Mouse (Mus musculus) heart, adult 2 months (tissue): ENCODE data around the gene Ifna16. TPM values are rescaled to one million over a fixed set of nuclear protein-coding genes. Genes with fewer than 3 reads are reported as not detected.

Experiments
- DNase-seq, 2 experiments: peaks; one replicate each; pipeline ENCODE4 v3.0.0; 2021
- H3K27ac ChIP-seq: fragments of 200-600 bp; 2 replicates; pipeline ENCODE4 v1.8.1; 2022
- H3K27me3 ChIP-seq: fragments of 200-500 bp; 2 replicates; pipeline ENCODE4 v1.6.1; 2012; ENCODE audit warnings: mild to moderate bottlenecking, low read length, inconsistent platforms, mixed read lengths; ENCODE audit not compliant: control insufficient read depth, insufficient read depth
- H3K36me3 ChIP-seq: fragments of 200-500 bp; 2 replicates; pipeline ENCODE4 v1.6.1; 2012; ENCODE audit warnings: low read length, inconsistent platforms; ENCODE audit not compliant: control insufficient read depth, insufficient read depth
- H3K4me1 ChIP-seq: fragments of 200-500 bp; 2 replicates; pipeline ENCODE4 v1.6.1; 2011; ENCODE audit warnings: low read length; ENCODE audit not compliant: control insufficient read depth, insufficient read depth
- H3K4me3 ChIP-seq: fragments of 200-600 bp; 2 replicates; pipeline ENCODE4 v1.8.1; 2022
- H3K79me2 ChIP-seq: fragments of 200-500 bp; replicated peaks from 2 replicates; pipeline ENCODE4 v1.6.1; 2012; ENCODE audit warnings: mild to moderate bottlenecking, inconsistent platforms, low read length, moderate library complexity, mixed read lengths; ENCODE audit not compliant: control insufficient read depth, insufficient read depth
- H3K9ac ChIP-seq: fragments of 200-500 bp; 2 replicates; pipeline ENCODE4 v1.6.1; 2012; ENCODE audit warnings: low read depth, mild to moderate bottlenecking, control low read depth, inconsistent platforms, low read length, mixed read lengths
- CTCF ChIP-seq: fragments of 200-600 bp; IDR thresholded peaks from 2 replicates; pipeline ENCODE4 v1.8.1; 2022; ENCODE audit warnings: antibody characterized with exemption, mild to moderate bottlenecking, moderate library complexity
- EP300 ChIP-seq: fragments of 200-500 bp; IDR thresholded peaks from 2 replicates; pipeline ENCODE4 v1.6.1; 2011; ENCODE audit warnings: low read depth, low read length, control low read depth; ENCODE audit not compliant: insufficient read depth
- POLR2A ChIP-seq: fragments of 200-500 bp; IDR thresholded peaks from 2 replicates; pipeline ENCODE4 v1.6.1; 2011; ENCODE audit warnings: mild to moderate bottlenecking, low read depth, low read length, control low read depth; ENCODE audit not compliant: insufficient read depth
- WGBS: fragments of 180-500 bp; shearing (Covaris S2); methylation state at CpG from one replicate; pipeline ENCODE4 v1.1.7; 2018; 5-methylcytosine and 5-hydroxymethylcytosine counted together
- intact Hi-C: fragments of 180-260 bp; cut with DNase I; formaldehyde crosslinking; loops from one replicate; pipeline ENCODE4 v1.15.1; 2025
- polyA plus RNA-seq: library from polyadenylated mRNA; depleted of rRNA; stranded (reverse); fragments of >200 nt; gene quantifications from 2 replicates; pipeline ENCODE4 v1.2.3, GENCODE M21; 2012; rRNA removed
- total RNA-seq, 2 experiments: library from RNA; stranded (reverse); gene quantifications; 2 replicates each; pipeline ENCODE4 v1.2.3; 2021

Gene Ifna16
- total and polyA plus RNA-seq, 3 experiments, result not detected

- TF ChIP-seq POLR2A, result no peak
- TF ChIP-seq CTCF, result no peak
- TF ChIP-seq EP300, result no peak
- intact Hi-C loops, result loop anchor here (2.0 kb wide), 1 partner anchor 90 kb away; no protein-coding TSS in a partner anchor
- no peak overlapping the region for H3K27ac ChIP-seq
- H3K27me3 ChIP-seq, result no peaks in the 10 kb centered on the region
- no peak for DNase-seq
- no peaks in the 10 kb centered on the region for H3K36me3 ChIP-seq
- H3K4me1 ChIP-seq, result no peaks in the 10 kb centered on the region
- peak overlapping the region; percentile 72 for H3K9ac ChIP-seq
- H3K79me2 ChIP-seq, result no peaks in the 10 kb centered on the region
- peak overlapping the region; percentile 57 for H3K4me3 ChIP-seq
- 20% methylated on average over 8 of the region's 8 CpGs for WGBS
Measured at GRCm38 (mm10) chr4:88640704-88641076, 36.0 kb downstream of the Ifna16 start.

GRCm38 (mm10) chr4:88634311-88634710 lies 42.4 kb downstream of the Ifna16 start, which contains the start of gene C87499:
C87499 (minus strand) TSS chr4:88634411.
- TF ChIP-seq CTCF (no peak), POLR2A (no peak), EP300 (no peak)
- no peaks in the 10 kb centered on the region for H3K27me3 ChIP-seq
- WGBS, result 83% methylated on average over 4 of the region's 4 CpGs
- H3K4me1 ChIP-seq, result no peaks in the 10 kb centered on the region
- no peak within 1 kb of the TSS for H3K4me3 ChIP-seq
- DNase-seq, result no peak
- no peaks in the 10 kb centered on the region for H3K79me2 ChIP-seq
- intact Hi-C loops, result no loop called here
- H3K27ac ChIP-seq, result no peak within 1 kb of the TSS
- no peaks in the 10 kb centered on the region for H3K36me3 ChIP-seq
- H3K9ac ChIP-seq, result no peak within 1 kb of the TSS

Other genes starting within 250 kb of the Ifna16 start
Only the 30 nearest of the 33 such genes appear.
- gene Ifnb1, start 154.2 kb downstream of the Ifna16 start, total RNA-seq, result not detected
- gene Ifnb1, start 154.2 kb downstream of the Ifna16 start, polyA plus RNA-seq, result not detected in 2 replicates
- not detected for gene Ifna15, start 118.7 kb downstream of the Ifna16 start, total RNA-seq
- gene Ifna15, start 118.7 kb downstream of the Ifna16 start, polyA plus RNA-seq, result not detected in 2 replicates
- not detected for gene Ifna14, start 105.1 kb downstream of the Ifna16 start, total RNA-seq
- gene Ifna14, start 105.1 kb downstream of the Ifna16 start, polyA plus RNA-seq, result not detected in 2 replicates
- not detected for gene Ifna9, start 84.5 kb downstream of the Ifna16 start, total RNA-seq
- not detected in 2 replicates for gene Ifna9, start 84.5 kb downstream of the Ifna16 start, polyA plus RNA-seq
- not detected for gene Ifna12, start 73.5 kb downstream of the Ifna16 start, total RNA-seq
- gene Ifna12, start 73.5 kb downstream of the Ifna16 start, polyA plus RNA-seq, result not detected in 2 replicates
- gene C87499, start 42.5 kb downstream of the Ifna16 start, total RNA-seq, result not detected
- gene C87499, start 42.5 kb downstream of the Ifna16 start, polyA plus RNA-seq, result not detected in 2 replicates
- not detected for gene Ifna13, start 32.5 kb downstream of the Ifna16 start, total RNA-seq
- not detected in 2 replicates for gene Ifna13, start 32.5 kb downstream of the Ifna16 start, polyA plus RNA-seq
- gene Ifna2, start 7.0 kb upstream of the Ifna16 start, total RNA-seq, result not detected
- not detected in 2 replicates for gene Ifna2, start 7.0 kb upstream of the Ifna16 start, polyA plus RNA-seq
- gene Ifnab, start 14.4 kb upstream of the Ifna16 start, total RNA-seq, result not detected
- not detected in 2 replicates for gene Ifnab, start 14.4 kb upstream of the Ifna16 start, polyA plus RNA-seq
- gene Gm26566, start 44.9 kb upstream of the Ifna16 start, total RNA-seq, result under 1 TPM in 1 of 2 experiments, not detected in 1; 0.36 TPM
- 0.20 TPM in 1 of 2 replicates, not detected in the other for gene Gm26566, start 44.9 kb upstream of the Ifna16 start, polyA plus RNA-seq
- gene Klhl9, start 45.5 kb upstream of the Ifna16 start, total RNA-seq, result 10 to 100 TPM; 71.0 to 71.1 TPM
- gene Klhl9, start 45.5 kb upstream of the Ifna16 start, polyA plus RNA-seq, result 11.8 and 26.1 TPM in 2 replicates
- gene Gm13271, start 77.9 kb upstream of the Ifna16 start, total RNA-seq, result not detected
- gene Gm13271, start 77.9 kb upstream of the Ifna16 start, polyA plus RNA-seq, result not detected in 2 replicates
- gene Gm13283, start 83.2 kb upstream of the Ifna16 start, total RNA-seq, result not detected
- not detected in 2 replicates for gene Gm13283, start 83.2 kb upstream of the Ifna16 start, polyA plus RNA-seq
- gene Gm13290, start 96.9 kb upstream of the Ifna16 start, total RNA-seq, result not detected
- not detected in 2 replicates for gene Gm13290, start 96.9 kb upstream of the Ifna16 start, polyA plus RNA-seq
- not detected for gene Gm13289, start 100.0 kb upstream of the Ifna16 start, total RNA-seq
- not detected in 2 replicates for gene Gm13289, start 100.0 kb upstream of the Ifna16 start, polyA plus RNA-seq
- not detected for gene Gm13272, start 102.9 kb upstream of the Ifna16 start, total RNA-seq
- not detected in 2 replicates for gene Gm13272, start 102.9 kb upstream of the Ifna16 start, polyA plus RNA-seq
- not detected for gene Ifnz, start 105.2 kb upstream of the Ifna16 start, total RNA-seq
- not detected in 2 replicates for gene Ifnz, start 105.2 kb upstream of the Ifna16 start, polyA plus RNA-seq
- gene Gm13276, start 108.8 kb upstream of the Ifna16 start, total RNA-seq, result not detected
- gene Gm13276, start 108.8 kb upstream of the Ifna16 start, polyA plus RNA-seq, result not detected in 2 replicates
- gene Gm13277, start 111.7 kb upstream of the Ifna16 start, total RNA-seq, result not detected
- not detected in 2 replicates for gene Gm13277, start 111.7 kb upstream of the Ifna16 start, polyA plus RNA-seq
- gene Gm13278, start 114.6 kb upstream of the Ifna16 start, total RNA-seq, result not detected
- not detected in 2 replicates for gene Gm13278, start 114.6 kb upstream of the Ifna16 start, polyA plus RNA-seq
- not detected for gene Gm13275, start 117.6 kb upstream of the Ifna16 start, total RNA-seq
- not detected in 2 replicates for gene Gm13275, start 117.6 kb upstream of the Ifna16 start, polyA plus RNA-seq
- not detected for gene Gm13279, start 120.5 kb upstream of the Ifna16 start, total RNA-seq
- gene Gm13279, start 120.5 kb upstream of the Ifna16 start, polyA plus RNA-seq, result not detected in 2 replicates
- gene Gm13285, start 122.7 kb upstream of the Ifna16 start, total RNA-seq, result not detected
- not detected in 2 replicates for gene Gm13285, start 122.7 kb upstream of the Ifna16 start, polyA plus RNA-seq
- gene Gm13287, start 126.3 kb upstream of the Ifna16 start, total RNA-seq, result not detected
- not detected in 2 replicates for gene Gm13287, start 126.3 kb upstream of the Ifna16 start, polyA plus RNA-seq
- not detected for gene Gm13288, start 128.6 kb upstream of the Ifna16 start, total RNA-seq
- gene Gm13288, start 128.6 kb upstream of the Ifna16 start, polyA plus RNA-seq, result not detected in 2 replicates
- not detected for gene Ifna7, start 139.3 kb upstream of the Ifna16 start, total RNA-seq
- not detected in 2 replicates for gene Ifna7, start 139.3 kb upstream of the Ifna16 start, polyA plus RNA-seq
- gene Ifna11, start 143.0 kb upstream of the Ifna16 start, total RNA-seq, result not detected
- gene Ifna11, start 143.0 kb upstream of the Ifna16 start, polyA plus RNA-seq, result not detected in 2 replicates
- gene Ifna6, start 150.5 kb upstream of the Ifna16 start, total RNA-seq, result not detected
- gene Ifna6, start 150.5 kb upstream of the Ifna16 start, polyA plus RNA-seq, result not detected in 2 replicates
- not detected for gene Ifna5, start 158.6 kb upstream of the Ifna16 start, total RNA-seq
- not detected in 2 replicates for gene Ifna5, start 158.6 kb upstream of the Ifna16 start, polyA plus RNA-seq
- gene Ifna4, start 164.9 kb upstream of the Ifna16 start, total RNA-seq, result not detected
- not detected in 2 replicates for gene Ifna4, start 164.9 kb upstream of the Ifna16 start, polyA plus RNA-seq